8 mouse cellular contexts compared by ENCODE assay signal in the genomic region with DNA sequence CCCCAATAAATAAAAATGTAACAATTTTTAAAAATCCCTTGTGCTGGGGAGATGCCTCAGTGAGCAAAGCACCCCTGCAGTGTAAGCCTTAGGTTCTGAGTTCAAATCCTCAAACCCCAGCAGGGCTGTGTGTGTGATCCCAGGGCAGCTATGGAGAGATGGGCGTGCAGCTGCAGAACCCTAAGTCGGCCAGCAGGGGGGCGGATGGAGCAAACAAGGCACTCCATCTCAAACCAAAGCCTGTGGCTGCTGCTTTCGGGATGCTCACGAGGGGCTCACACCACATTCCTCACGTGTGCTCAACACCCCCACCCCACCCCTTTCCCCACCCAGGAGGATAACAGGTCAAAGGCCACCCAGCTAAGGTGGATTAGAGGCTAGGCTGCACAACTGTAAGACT. TPM values are rescaled to one million over a fixed set of nuclear protein-coding genes. Genes with fewer than 3 reads are reported as not detected.
DNase-seq lines count a peak whose midpoint lies in the region; ATAC-seq and TF ChIP-seq lines count a peak whose summit lies in the region.

No protein-coding gene starts in this region.

- ATAC-seq in forebrain, embryonic 14.5 days, result peak; percentile 77
- peak; percentile 70 for ATAC-seq in hindbrain, postnatal 0 days
- ATAC-seq in limb, embryonic 11.5 days (ENCODE audit: insufficient number of reproducible peaks, low FRiP score, low TSS enrichment, low read depth), result peak; percentile 19; the same call in 1 of the 2 replicates

- no peak overlapping the region for H3ac ChIP-seq in myocyte (ENCODE audit: control insufficient read depth, insufficient read length)

- peak; percentile 32 to 63 for DNase-seq in spleen, adult 18-20 months
- no peak for DNase-seq in spleen, postnatal 36 days (ENCODE audit: low spot score in 2 of 2)
- peak; percentile 34 for DNase-seq in c-Kit-positive CD71-positive TER-119-positive erythroid progenitor cells, embryonic 14.5 days (ENCODE audit: low spot score)
- peak; percentile 70 for DNase-seq in forebrain, embryonic 14.5 days (ENCODE audit: low spot score)
- DNase-seq in hindbrain, postnatal 0 days (ENCODE audit: low spot score), result peak; percentile 69
- DNase-seq in limb, embryonic 11.5 days (ENCODE audit: low spot score), result peak; percentile 84
- peak; percentile 71 for DNase-seq in thymus, postnatal 14 days

- H3K4me2 ChIP-seq in forebrain, embryonic 14.5 days (ENCODE audit: low read length), result no peak overlapping the region
- H3K4me2 ChIP-seq in hindbrain, postnatal 0 days (ENCODE audit: low read depth, low read length), result no peak overlapping the region
- no peak overlapping the region for H3K4me2 ChIP-seq in limb, embryonic 11.5 days (ENCODE audit: low read depth, severe bottlenecking)
- H3K4me2 ChIP-seq in myocyte (ENCODE audit: low read depth), result peak overlapping the region; percentile 52

- 2% methylated on average over 6 of the region's 6 CpGs for WGBS in forebrain, embryonic 14.5 days
- 14% methylated on average over 6 of the region's 6 CpGs for WGBS in hindbrain, postnatal 0 days
- 8% methylated on average over 6 of the region's 6 CpGs for WGBS in limb, embryonic 11.5 days

- H3K9ac ChIP-seq in forebrain, embryonic 14.5 days (ENCODE audit: low read length), result no peak overlapping the region
- H3K9ac ChIP-seq in hindbrain, postnatal 0 days (replicated peaks; ENCODE audit: low read length), result no peak overlapping the region
- H3K9ac ChIP-seq in limb, embryonic 11.5 days (ENCODE audit: low read length), result no peak overlapping the region

- H3K27ac ChIP-seq in forebrain, embryonic 14.5 days (ENCODE audit: low read depth, low read length), result no peak overlapping the region
- no peak overlapping the region for H3K27ac ChIP-seq in hindbrain, postnatal 0 days
- no peak overlapping the region; the same call in 1 of the 2 replicates for H3K27ac ChIP-seq in limb, embryonic 11.5 days (replicated peaks; ENCODE audit: low read depth, low read length)

- H3K4me1 ChIP-seq in forebrain, embryonic 14.5 days (ENCODE audit: control insufficient read depth, insufficient read depth, low read length), result no peaks in the 10 kb centered on the region
- no peaks in the 10 kb centered on the region for H3K4me1 ChIP-seq in hindbrain, postnatal 0 days (ENCODE audit: insufficient read depth, low read length)
- H3K4me1 ChIP-seq in limb, embryonic 11.5 days (ENCODE audit: control insufficient read depth, insufficient read depth, low read length), result peaks cover 6% of the 10 kb centered on the region; the same call in 1 of the 2 replicates

- no peak for TF ChIP-seq POLR2A in myocyte (IDR thresholded peaks at IDR 0.05; ENCODE audit: insufficient read length, low read depth)

- peak; percentile 78 for TF ChIP-seq CTCF in hindbrain, postnatal 0 days (IDR thresholded peaks at IDR 0.05; ENCODE audit: low read depth)

- no peaks in the 10 kb centered on the region for H3K36me3 ChIP-seq in forebrain, embryonic 14.5 days (ENCODE audit: control insufficient read depth, insufficient read depth, low read length)
- no peaks in the 10 kb centered on the region for H3K36me3 ChIP-seq in hindbrain, postnatal 0 days (ENCODE audit: insufficient read depth, low read length)
- H3K36me3 ChIP-seq in limb, embryonic 11.5 days (ENCODE audit: control insufficient read depth, insufficient read depth, low read length), result peaks cover 15% of the 10 kb centered on the region
- H3K36me3 ChIP-seq in myocyte (ENCODE audit: control insufficient read depth, insufficient read depth), result peaks cover 16% of the 10 kb centered on the region

- no peak overlapping the region for H3K4me3 ChIP-seq in forebrain, embryonic 14.5 days (ENCODE audit: low read depth, low read length)
- no peak overlapping the region for H3K4me3 ChIP-seq in hindbrain, postnatal 0 days (ENCODE audit: low read length)
- H3K4me3 ChIP-seq in limb, embryonic 11.5 days (ENCODE audit: low read depth, low read length), result no peak overlapping the region
- H3K4me3 ChIP-seq in myocyte, result no peak overlapping the region

- no peaks in the 10 kb centered on the region for H3K9me3 ChIP-seq in forebrain, embryonic 14.5 days (replicated peaks; ENCODE audit: control insufficient read depth, low read length)
- no peaks in the 10 kb centered on the region for H3K9me3 ChIP-seq in hindbrain, postnatal 0 days (ENCODE audit: low read length)
- H3K9me3 ChIP-seq in limb, embryonic 11.5 days (ENCODE audit: control insufficient read depth, low read length), result no peaks in the 10 kb centered on the region

- H3K27me3 ChIP-seq in forebrain, embryonic 14.5 days (replicated peaks; ENCODE audit: control insufficient read depth, insufficient read depth, low read length), result no peaks in the 10 kb centered on the region
- H3K27me3 ChIP-seq in hindbrain, postnatal 0 days (ENCODE audit: insufficient read depth, low read length), result no peaks in the 10 kb centered on the region
- no peaks in the 10 kb centered on the region for H3K27me3 ChIP-seq in limb, embryonic 11.5 days (ENCODE audit: control insufficient read depth, insufficient read depth, low read length)
- H3K27me3 ChIP-seq in myocyte (ENCODE audit: control insufficient read depth, insufficient read depth, insufficient read length), result no peaks in the 10 kb centered on the region

- peaks cover 84% of the 10 kb centered on the region for H3K79me2 ChIP-seq in myocyte (ENCODE audit: control insufficient read depth, insufficient read depth)

TF ChIP-seq in myocyte, 11 proteins besides CTCF, POLR2A, EP300 and RAD21:
- TF ChIP-seq MYOD1 (IDR thresholded peaks at IDR 0.05; ENCODE audit: control insufficient read depth in 1 of 3, insufficient read length in 2 of 3, low read depth in 2 of 3) (no peak), SRF (IDR thresholded peaks at IDR 0.05; ENCODE audit: control insufficient read depth, insufficient read length, low read depth) (no peak), MYOG (IDR thresholded peaks at IDR 0.05; ENCODE audit: control insufficient read depth in 1 of 3, insufficient read depth in 1 of 3, insufficient read length in 2 of 3, low read depth in 2 of 3) (no peak), E2F4 (IDR thresholded peaks at IDR 0.05; ENCODE audit: insufficient read depth) (no peak), CEBPB (IDR thresholded peaks at IDR 0.05; ENCODE audit: insufficient read depth, poor library complexity, severe bottlenecking) (no peak)
TF ChIP-seq in myocyte: peak in this region for 0.

RNA-seq across cellular contexts. Expression of a gene that starts 11.6 kb away (rescaled TPM):
- polyA plus RNA-seq in forebrain, embryonic 14.5 days (2014; fragmentation: Nextera tagmentation; extraction: Ambion mirVana), result 0.99 and 1.3 TPM in 2 replicates
- 15.6 and 19.1 TPM in 2 replicates for total RNA-seq in hindbrain, postnatal 0 days (2014; rRNA removed)
- 3.1 and 3.4 TPM in 2 replicates for polyA plus RNA-seq in hindbrain, postnatal 0 days (2015; fragmentation: Nextera tagmentation; extraction: Ambion mirVana)
- polyA plus RNA-seq in limb, embryonic 11.5 days (2014; fragmentation: Nextera tagmentation; extraction: Ambion mirVana), result 11.6 and 12.7 TPM in 2 replicates
- polyA plus RNA-seq in myocyte (2012; fragmentation: generic; extraction: Trizol), result 49.4 TPM

RNA-seq across cellular contexts. Expression of a gene that starts 26.8 kb away (rescaled TPM):
- polyA plus RNA-seq in forebrain, embryonic 14.5 days (2014; fragmentation: Nextera tagmentation; extraction: Ambion mirVana), result 53.7 and 64.3 TPM in 2 replicates
- 20.3 and 31.1 TPM in 2 replicates for total RNA-seq in hindbrain, postnatal 0 days (2014; rRNA removed)
- 26.2 and 27.1 TPM in 2 replicates for polyA plus RNA-seq in hindbrain, postnatal 0 days (2015; fragmentation: Nextera tagmentation; extraction: Ambion mirVana)
- polyA plus RNA-seq in limb, embryonic 11.5 days (2014; fragmentation: Nextera tagmentation; extraction: Ambion mirVana), result 176 and 183 TPM in 2 replicates
- 31.0 TPM for polyA plus RNA-seq in myocyte (2012; fragmentation: generic; extraction: Trizol)

RNA-seq across cellular contexts. Expression of a gene that starts 48.4 kb away (rescaled TPM):
- 0.26 TPM in 1 of 2 replicates, not detected in the other for polyA plus RNA-seq in forebrain, embryonic 14.5 days (2014; fragmentation: Nextera tagmentation; extraction: Ambion mirVana)
- not detected in 2 replicates for total RNA-seq in hindbrain, postnatal 0 days (2014; rRNA removed)
- polyA plus RNA-seq in hindbrain, postnatal 0 days (2015; fragmentation: Nextera tagmentation; extraction: Ambion mirVana), result 0.34 and 0.57 TPM in 2 replicates
- 0.64 and 0.82 TPM in 2 replicates for polyA plus RNA-seq in limb, embryonic 11.5 days (2014; fragmentation: Nextera tagmentation; extraction: Ambion mirVana)
- polyA plus RNA-seq in myocyte (2012; fragmentation: generic; extraction: Trizol), result not detected

Comparison
In these comparisons a context has a peak if more than half of its experiments do, and no peak if none do; other contexts are left out.
1. DNase-seq: peak in spleen, adult 18-20 months (2 of 2), c-Kit-positive CD71-positive TER-119-positive erythroid progenitor cells, embryonic 14.5 days (single experiment), forebrain, embryonic 14.5 days (single experiment), hindbrain, postnatal 0 days (single experiment), limb, embryonic 11.5 days (single experiment) and thymus, postnatal 14 days (single experiment); none in spleen, postnatal 36 days (0 of 2).
2. ATAC-seq: peak in every context shown above with its lines; median percentile 77 in forebrain, embryonic 14.5 days; 70 in hindbrain, postnatal 0 days; 19 in limb, embryonic 11.5 days.